ENCODE assay signal across 8 mouse cellular contexts in genomic region chr17:71311340-71312171, GRCm38 (mm10). TPM values are rescaled to one million over a fixed set of nuclear protein-coding genes. Genes with fewer than 3 reads are reported as not detected.
A peak's percentile ranks its signal among the peaks of the same experiment; 100 is the strongest.
DNase-seq lines count a peak whose midpoint lies in the region; ATAC-seq lines count a peak whose summit lies in the region.

Gene Emilin2, minus strand, starts transcription at chr17:71311978.

- peak; percentile 42 for DNase-seq in ovary, postnatal 14 days (ENCODE audit: low spot score)
- no peak for DNase-seq in ovary, postnatal 10 days (ENCODE audit: low spot score)
- peak; percentile 68 for DNase-seq in embryo, embryonic 9.5 days (ENCODE audit: extremely low spot score)
- peak; percentile 64 for DNase-seq in limb, embryonic 11.5 days (ENCODE audit: low spot score)
- DNase-seq in midbrain, embryonic 14.5 days = peak; percentile 53
- peak; percentile 6 to 70 for DNase-seq in thymus, postnatal 10 days (ENCODE audit: low spot score in 2 of 2)
- DNase-seq in right cerebral cortex, postnatal 25 days = no peak

- no peak for ATAC-seq in heart, embryonic 13.5 days (ENCODE audit: extremely low read depth, insufficient number of reproducible peaks, low FRiP score, low TSS enrichment)
- no peak for ATAC-seq in limb, embryonic 11.5 days (ENCODE audit: insufficient number of reproducible peaks, low FRiP score, low TSS enrichment, low read depth)
- ATAC-seq in midbrain, embryonic 14.5 days (ENCODE audit: low FRiP score, low TSS enrichment) = no peak

- peak within 1 kb of the TSS; percentile 62 for H3K27ac ChIP-seq in heart, embryonic 13.5 days (replicated peaks)
- no peak within 1 kb of the TSS for H3K27ac ChIP-seq in limb, embryonic 11.5 days (replicated peaks; ENCODE audit: low read depth, low read length)
- H3K27ac ChIP-seq in midbrain, embryonic 14.5 days (replicated peaks; ENCODE audit: low read depth, low read length) = no peak within 1 kb of the TSS

- WGBS in heart, embryonic 13.5 days = 7% methylated on average over 20 of the region's 20 CpGs
- 7% methylated on average over 20 of the region's 20 CpGs for WGBS in limb, embryonic 11.5 days
- 9% methylated on average over 20 of the region's 20 CpGs for WGBS in midbrain, embryonic 14.5 days

- no peaks in the 10 kb centered on the region for H3K36me3 ChIP-seq in heart, embryonic 13.5 days
- H3K36me3 ChIP-seq in limb, embryonic 11.5 days (ENCODE audit: control insufficient read depth, insufficient read depth, low read length) = no peaks in the 10 kb centered on the region
- H3K36me3 ChIP-seq in midbrain, embryonic 14.5 days (ENCODE audit: control insufficient read depth, insufficient read depth, low read length) = no peaks in the 10 kb centered on the region

- peaks cover 35% of the 10 kb centered on the region for H3K27me3 ChIP-seq in heart, embryonic 13.5 days (replicated peaks)
- no peaks in the 10 kb centered on the region for H3K27me3 ChIP-seq in limb, embryonic 11.5 days (ENCODE audit: control insufficient read depth, insufficient read depth, low read length)
- peaks cover 25% of the 10 kb centered on the region for H3K27me3 ChIP-seq in midbrain, embryonic 14.5 days (ENCODE audit: control insufficient read depth, insufficient read depth, low read length)

- H3K4me1 ChIP-seq in heart, embryonic 13.5 days = peaks cover 42% of the 10 kb centered on the region
- H3K4me1 ChIP-seq in limb, embryonic 11.5 days (ENCODE audit: control insufficient read depth, insufficient read depth, low read length) = peaks cover 8% of the 10 kb centered on the region
- H3K4me1 ChIP-seq in midbrain, embryonic 14.5 days (ENCODE audit: control insufficient read depth, insufficient read depth, low read length) = peaks cover 14% of the 10 kb centered on the region; the same call in 1 of the 2 replicates

- peak within 1 kb of the TSS; percentile 96 for H3K4me2 ChIP-seq in heart, embryonic 13.5 days
- H3K4me2 ChIP-seq in limb, embryonic 11.5 days (ENCODE audit: low read depth, severe bottlenecking) = peak within 1 kb of the TSS; percentile 99
- peak within 1 kb of the TSS; percentile 100 for H3K4me2 ChIP-seq in midbrain, embryonic 14.5 days (ENCODE audit: low read length)

- H3K9ac ChIP-seq in heart, embryonic 13.5 days = peak within 1 kb of the TSS; percentile 90
- H3K9ac ChIP-seq in limb, embryonic 11.5 days (ENCODE audit: low read length) = peak within 1 kb of the TSS; percentile 80
- peak within 1 kb of the TSS; percentile 66 for H3K9ac ChIP-seq in midbrain, embryonic 14.5 days (replicated peaks; ENCODE audit: low read length)

- peak within 1 kb of the TSS; percentile 80 for H3K4me3 ChIP-seq in heart, embryonic 13.5 days
- H3K4me3 ChIP-seq in limb, embryonic 11.5 days (ENCODE audit: low read depth, low read length) = peak within 1 kb of the TSS; percentile 65
- H3K4me3 ChIP-seq in midbrain, embryonic 14.5 days (replicated peaks; ENCODE audit: low read depth, low read length) = peak within 1 kb of the TSS; percentile 48

- H3K9me3 ChIP-seq in heart, embryonic 13.5 days = no peaks in the 10 kb centered on the region
- H3K9me3 ChIP-seq in limb, embryonic 11.5 days (ENCODE audit: control insufficient read depth, low read length) = no peaks in the 10 kb centered on the region
- H3K9me3 ChIP-seq in midbrain, embryonic 14.5 days (ENCODE audit: control insufficient read depth, low read length) = no peaks in the 10 kb centered on the region

RNA-seq across cellular contexts. Expression of gene Emilin2, which starts in this region (rescaled TPM):
- 47.4 and 51.7 TPM in 2 replicates for polyA plus RNA-seq in heart, embryonic 13.5 days (2015; fragmentation: Nextera tagmentation; extraction: Ambion mirVana)
- 15.8 and 20.3 TPM in 2 replicates for polyA plus RNA-seq in limb, embryonic 11.5 days (2014; fragmentation: Nextera tagmentation; extraction: Ambion mirVana)
- 0.54 and 1.8 TPM in 2 replicates for polyA plus RNA-seq in midbrain, embryonic 14.5 days (2014; fragmentation: Nextera tagmentation; extraction: Ambion mirVana)

Comparison
In these comparisons a context has a peak if more than half of its experiments do, and no peak if none do; other contexts are left out.
1. DNase-seq: peak in ovary, postnatal 14 days (single experiment), embryo, embryonic 9.5 days (single experiment), limb, embryonic 11.5 days (single experiment), midbrain, embryonic 14.5 days (single experiment) and thymus, postnatal 10 days (2 of 2); none in ovary, postnatal 10 days (single experiment) and right cerebral cortex, postnatal 25 days (single experiment).
2. Peak in every context shown above with its lines, with median percentiles within 50 percentile points of each other: H3K4me2 ChIP-seq, H3K4me3 ChIP-seq and H3K9ac ChIP-seq.